Mouse (Mus musculus) lung, postnatal 0 days (tissue): ENCODE measurements at regions not wholly inside any gene's neighbourhood (a gene's known extent, or its start where the extent isn't known, plus 50 kb on each side); places are given as distances from the start of the nearest gene placed in this dataset.

ENCODE experiments used
- CTCF ChIP-seq: IDR thresholded peaks from 2 replicates; pipeline ENCODE4 v1.5.1; 2016; ENCODE audit warnings: antibody characterized with exemption, mild to moderate bottlenecking
- EP300 ChIP-seq: IDR thresholded peaks from 2 replicates; pipeline ENCODE4 v1.6.1; 2016; ENCODE audit warnings: antibody characterized with exemption, mild to moderate bottlenecking, control low read depth

DNA sequence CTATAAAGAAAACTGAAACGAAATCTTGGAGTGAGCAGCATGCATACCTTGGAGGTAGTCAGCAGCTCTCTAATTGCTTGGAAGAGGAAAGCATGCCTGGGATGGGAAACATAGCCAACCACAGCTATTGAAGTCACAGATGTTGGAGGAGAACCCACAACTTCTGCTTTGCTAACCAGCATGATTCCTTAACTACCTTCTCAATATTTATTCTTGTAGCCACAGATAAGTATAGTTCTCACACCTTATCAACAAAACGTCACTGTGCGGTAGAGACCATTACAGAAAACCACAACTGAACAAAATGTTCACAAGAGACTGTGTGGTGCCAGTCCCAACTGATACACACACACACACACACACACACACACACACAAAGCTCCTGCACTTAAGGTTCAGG lies 99.1 kb upstream of the Slc16a7 start:
- TF ChIP-seq CTCF (no peak), EP300 (no peak)
